Mouse (Mus musculus) MEL (cell line): Measurements from ENCODE around the gene Iba57. TPM values are rescaled to one million over a fixed set of nuclear protein-coding genes. Genes with fewer than 3 reads are reported as not detected.
A peak's percentile ranks its signal among the peaks of the same experiment; 100 is the strongest.

Experiments
- DNase-seq: peaks from one replicate; pipeline ENCODE4 v3.0.0; 2011; ENCODE audit warnings: low read depth, low spot score
- H3K27ac ChIP-seq: 2 replicates; pipeline ENCODE4 v1.5.1; 2012; ENCODE audit warnings: low read depth, mild to moderate bottlenecking, control low read depth, low read length, moderate library complexity; ENCODE audit not compliant: control insufficient read depth
- H3K27me3 ChIP-seq, 2 experiments: fragments of 150-350 bp in 1 of 2; sonication (generic) in 1 of 2; 2 replicates each; pipeline ENCODE4 v1.6.1; 2012; ENCODE audit warnings: low read length in 2 of 2, mild to moderate bottlenecking in 2 of 2, improper control_type of control experiment in 1 of 2, moderate library complexity in 1 of 2; ENCODE audit not compliant: insufficient read depth in 2 of 2, control insufficient read depth in 1 of 2
- H3K36me3 ChIP-seq, 2 experiments: 2 replicates each; pipeline ENCODE4 v1.6.1; 2012 to 2014; ENCODE audit warnings: low read length in 2 of 2, improper control_type of control experiment in 1 of 2, inconsistent platforms in 1 of 2, mild to moderate bottlenecking in 1 of 2; ENCODE audit not compliant: insufficient read depth in 2 of 2, control insufficient read depth in 1 of 2
- H3K4me1 ChIP-seq, 2 experiments: fragments of 150-350 bp in 1 of 2; sonication (generic) in 1 of 2; 2 replicates each; pipeline ENCODE4 v1.6.1; 2012; ENCODE audit warnings: low read length in 2 of 2, improper control_type of control experiment in 1 of 2, mild to moderate bottlenecking in 1 of 2; ENCODE audit not compliant: insufficient read depth in 2 of 2, control insufficient read depth in 1 of 2
- H3K4me3 ChIP-seq, 2 experiments: fragments of 150-350 bp in 1 of 2; sonication (generic) in 1 of 2; 2 replicates each; pipeline ENCODE4 v1.5.1; 2012; ENCODE audit warnings: low read depth in 2 of 2, low read length in 2 of 2, mild to moderate bottlenecking in 2 of 2, moderate library complexity in 2 of 2, control low read depth in 1 of 2, improper control_type of control experiment in 1 of 2; ENCODE audit not compliant: control insufficient read depth in 1 of 2, insufficient read depth in 1 of 2
- H3K79me2 ChIP-seq: 2 replicates; pipeline ENCODE4 v1.6.1; 2012; ENCODE audit warnings: mild to moderate bottlenecking, low read length, moderate library complexity; ENCODE audit not compliant: control insufficient read depth, poor library complexity, insufficient read depth
- H3K9ac ChIP-seq: 2 replicates; pipeline ENCODE4 v1.6.1; 2012; ENCODE audit warnings: low read depth, mild to moderate bottlenecking, control low read depth, low read length, moderate library complexity; ENCODE audit not compliant: control insufficient read depth, poor library complexity, severe bottlenecking
- H3K9me3 ChIP-seq: fragments of 150-350 bp; sonication (generic); replicated peaks from 2 replicates; pipeline ENCODE4 v1.6.1; 2012; ENCODE audit warnings: mild to moderate bottlenecking, low read length, improper control_type of control experiment, moderate library complexity; ENCODE audit not compliant: insufficient read depth
- BHLHE40 ChIP-seq: IDR thresholded peaks from 2 replicates; pipeline ENCODE4 v1.6.1; 2012; ENCODE audit warnings: low read depth, mild to moderate bottlenecking, inconsistent platforms, low read length, improper control_type of control experiment, borderline replicate concordance
- CTCF ChIP-seq, 3 experiments: IDR thresholded peaks in 2 of 3; conservative IDR thresholded peaks in 1 of 3; 2 replicates each; pipeline ENCODE4 v1.5.1; 2011 to 2012; ENCODE audit warnings: low read length in 3 of 3, low read depth in 2 of 3, mild to moderate bottlenecking in 2 of 3, improper control_type of control experiment in 1 of 3, inconsistent platforms in 1 of 3, mixed read lengths in 1 of 3, moderate library complexity in 1 of 3; ENCODE audit not compliant: control insufficient read depth in 1 of 3, insufficient read depth in 1 of 3, poor library complexity in 1 of 3, severe bottlenecking in 1 of 3
- E2F4 ChIP-seq: IDR thresholded peaks from 2 replicates; pipeline ENCODE4 v1.6.1; 2011; ENCODE audit warnings: low read depth, low read length, improper control_type of control experiment, borderline replicate concordance
- ELF1 ChIP-seq: IDR thresholded peaks from 2 replicates; pipeline ENCODE4 v1.6.1; 2014; ENCODE audit warnings: low read depth, mild to moderate bottlenecking, inconsistent platforms, low read length, improper control_type of control experiment, moderate library complexity
- ETS1 ChIP-seq: IDR thresholded peaks from 2 replicates; pipeline ENCODE4 v1.6.1; 2012; ENCODE audit warnings: low read depth, mild to moderate bottlenecking, inconsistent platforms, low read length, improper control_type of control experiment, moderate library complexity
- GATA1 ChIP-seq: IDR thresholded peaks from 2 replicates; pipeline ENCODE4 v1.6.1; 2011; ENCODE audit warnings: low read depth, low read length, improper control_type of control experiment
- HCFC1 ChIP-seq: IDR thresholded peaks from 2 replicates; pipeline ENCODE4 v1.6.1; 2012; ENCODE audit warnings: low read depth, mild to moderate bottlenecking, inconsistent platforms, low read length, improper control_type of control experiment, moderate library complexity
- MAX ChIP-seq: IDR thresholded peaks from 2 replicates; pipeline ENCODE4 v1.6.1; 2011; ENCODE audit warnings: low read length, improper control_type of control experiment
- MXI1 ChIP-seq: IDR thresholded peaks from 2 replicates; pipeline ENCODE4 v1.6.1; 2011; ENCODE audit warnings: mild to moderate bottlenecking, low read depth, low read length, improper control_type of control experiment
- MYC ChIP-seq: IDR thresholded peaks from 2 replicates; pipeline ENCODE4 v1.6.1; 2011; ENCODE audit warnings: low read depth, mild to moderate bottlenecking, low read length, improper control_type of control experiment, moderate library complexity
- NELFE ChIP-seq: IDR thresholded peaks from 2 replicates; pipeline ENCODE4 v1.6.1; 2011; ENCODE audit warnings: low read depth, low read length, improper control_type of control experiment
- POLR2A ChIP-seq, 2 experiments: IDR thresholded peaks; 2 replicates each; pipeline ENCODE4 v1.6.1; 2011 to 2012; ENCODE audit warnings: low read length in 2 of 2, mild to moderate bottlenecking in 2 of 2, control low read depth in 1 of 2, improper control_type of control experiment in 1 of 2, low read depth in 1 of 2, moderate library complexity in 1 of 2; ENCODE audit not compliant: control insufficient read depth in 1 of 2, insufficient read depth in 1 of 2, poor library complexity in 1 of 2
- POLR2AphosphoS5 ChIP-seq: IDR thresholded peaks from 2 replicates; pipeline ENCODE4 v1.6.1; 2012; ENCODE audit warnings: low read depth, borderline replicate concordance, mild to moderate bottlenecking, inconsistent platforms, low read length, moderate library complexity, mixed read lengths
- RAD21 ChIP-seq: IDR thresholded peaks from 2 replicates; pipeline ENCODE4 v1.6.1; 2011; ENCODE audit warnings: mild to moderate bottlenecking, low read depth, low read length, improper control_type of control experiment
- RCOR1 ChIP-seq: IDR thresholded peaks from 2 replicates; pipeline ENCODE4 v1.6.1; 2012; ENCODE audit warnings: low read depth, mild to moderate bottlenecking, inconsistent platforms, low read length, improper control_type of control experiment
- SMC3 ChIP-seq: IDR thresholded peaks from 2 replicates; pipeline ENCODE4 v1.6.1; 2011; ENCODE audit warnings: low read depth, low read length, improper control_type of control experiment
- USF1 ChIP-seq: IDR thresholded peaks from 2 replicates; pipeline ENCODE4 v1.6.1; 2014; ENCODE audit warnings: low read depth, mild to moderate bottlenecking, inconsistent platforms, low read length, improper control_type of control experiment, moderate library complexity
- USF2 ChIP-seq, 2 experiments: IDR thresholded peaks; 2 replicates each; pipeline ENCODE4 v1.6.1; 2011 to 2012; ENCODE audit warnings: improper control_type of control experiment in 2 of 2, low read length in 2 of 2, borderline replicate concordance in 1 of 2, inconsistent platforms in 1 of 2, low read depth in 1 of 2, mild to moderate bottlenecking in 1 of 2; ENCODE audit not compliant: insufficient read depth in 1 of 2
- ZC3H11A ChIP-seq: IDR thresholded peaks from 2 replicates; pipeline ENCODE4 v1.6.1; 2012; ENCODE audit warnings: low read depth, mild to moderate bottlenecking, inconsistent platforms, low read length, improper control_type of control experiment
- ZMIZ1 ChIP-seq: IDR thresholded peaks from 2 replicates; pipeline ENCODE4 v1.6.1; 2012; ENCODE audit warnings: low read depth, mild to moderate bottlenecking, inconsistent platforms, low read length, improper control_type of control experiment, moderate library complexity
- polyA plus RNA-seq, 2 experiments: library from polyadenylated mRNA; stranded (reverse) in 1 of 2; unstranded in 1 of 2; fragments of >175 nt in 1 of 2; fragments of >200 nt in 1 of 2; gene quantifications; 2 replicates each; pipeline versions ENCODE4 v1.2.1 to v1.2.4; 2012; ENCODE audit warnings: low replicate concordance in 2 of 2, low read depth in 1 of 2; ENCODE audit not compliant: insufficient read length in 2 of 2, insufficient read depth in 1 of 2, missing spikeins in 1 of 2
- total RNA-seq: library from RNA; depleted of rRNA; stranded (reverse); fragments of 300-350 nt; gene quantifications from 2 replicates; pipeline ENCODE4 v1.2.3, GENCODE M21; 2012

Iba57 gene
- total and polyA plus RNA-seq, 3 experiments: 14.7 to 18.8 TPM; not detected in 1

GRCm38 (mm10) chr11:59201216-59202002, 37.9 kb upstream of the Iba57 start (continued):
- no peak; the same call in 1 of the 2 replicates for TF ChIP-seq NELFE
- 0 out of 2 replicates have a peak, but pooled peaks have one; percentile 34 for TF ChIP-seq HCFC1
- no peak for TF ChIP-seq SMC3
- peak; percentile 83 for TF ChIP-seq USF1
- TF ChIP-seq ZC3H11A: no peak
- TF ChIP-seq RAD21: no peak
- no peak; the same call in 1 of the 2 replicates for TF ChIP-seq MAX

- no peak overlapping the region for H3K9ac ChIP-seq
- no peak for TF ChIP-seq GATA1
- no peak for TF ChIP-seq MYC
- TF ChIP-seq POLR2A (IDR thresholded peaks at IDR 0.05; ENCODE audit: control insufficient read depth in 1 of 2, insufficient read depth in 1 of 2, low read depth in 1 of 2, low read length in 2 of 2, poor library complexity in 1 of 2): no peak
- no peak for TF ChIP-seq MXI1
- no peak for TF ChIP-seq BHLHE40
- TF ChIP-seq E2F4: no peak
- TF ChIP-seq ZMIZ1: no peak
- no peak for TF ChIP-seq ETS1
- TF ChIP-seq RCOR1: no peak
- TF ChIP-seq MAX: no peak
- no peak for TF ChIP-seq POLR2AphosphoS5
- TF ChIP-seq USF2 (IDR thresholded peaks at IDR 0.05; ENCODE audit: borderline replicate concordance in 1 of 2, insufficient read depth in 1 of 2, low read depth in 1 of 2, low read length in 2 of 2): no peak
- TF ChIP-seq ELF1: no peak
- no peak for TF ChIP-seq CTCF (IDR thresholded peaks at IDR 0.05 in 2 of 3, conservative IDR thresholded peaks at IDR 0.05 in 1 of 3; ENCODE audit: control insufficient read depth in 1 of 3, insufficient read depth in 1 of 3, low read depth in 2 of 3, low read length in 3 of 3, poor library complexity in 1 of 3, severe bottlenecking in 1 of 3)
- TF ChIP-seq, all 39 proteins: peak for 0
- no peak for DNase-seq
- H3K79me2 ChIP-seq: peaks cover 6% of the 10 kb centered on the region
- H3K4me3 ChIP-seq: no peak overlapping the region
- no peaks in the 10 kb centered on the region for H3K9me3 ChIP-seq
- H3K27ac ChIP-seq: no peak overlapping the region
- no peaks in the 10 kb centered on the region for H3K27me3 ChIP-seq
- peaks cover 0 to 11% of the 10 kb centered on the region in 2 experiments; a peak in 2 of 4 replicates for H3K36me3 ChIP-seq
- H3K4me1 ChIP-seq: peaks cover 5 to 9% of the 10 kb centered on the region in 2 experiments
Observed at GRCm38 (mm10) chr11:59196230-59196629, 32.7 kb upstream of the Iba57 start.
